Mouse (Mus musculus) common myeloid progenitor, adult 5-6 weeks (primary cell): ENCODE data around the gene Tmem151a. TPM values are rescaled to one million over a fixed set of nuclear protein-coding genes. Genes with fewer than 3 reads are reported as not detected.

ENCODE experiments used
- total RNA-seq: library from RNA; stranded (forward); fragments of 200-1000, 187-1606 nt; gene quantifications from 2 replicates; pipeline ENCODE4 v1.2.3, GENCODE M21; 2017

Gene Tmem151a
- total RNA-seq, 1 experiment from 2014 or later = not detected

Other genes starting within 250 kb of the Tmem151a start
- 37.3 and 61.4 TPM in 2 replicates for gene Ccs, start 246.2 kb downstream of the Tmem151a start, total RNA-seq
- gene Ccdc87, start 246.2 kb downstream of the Tmem151a start, total RNA-seq = not detected in 2 replicates
- gene Ctsf, start 230.4 kb downstream of the Tmem151a start, total RNA-seq = 4.7 and 11.5 TPM in 2 replicates
- 0.37 TPM in 1 of 2 replicates, not detected in the other for gene Actn3, start 207.6 kb downstream of the Tmem151a start, total RNA-seq
- 9.2 and 9.6 TPM in 2 replicates for gene Zdhhc24, start 206.9 kb downstream of the Tmem151a start, total RNA-seq
- gene Bbs1, start 178.9 kb downstream of the Tmem151a start, total RNA-seq = 3.8 and 4.8 TPM in 2 replicates
- 34.8 and 40.8 TPM in 2 replicates for gene Dpp3, start 157.2 kb downstream of the Tmem151a start, total RNA-seq
- 0.14 TPM in 1 of 2 replicates, not detected in the other for gene Peli3, start 142.4 kb downstream of the Tmem151a start, total RNA-seq
- 56.0 and 82.6 TPM in 2 replicates for gene Mrpl11, start 123.4 kb downstream of the Tmem151a start, total RNA-seq
- gene Npas4, start 95.2 kb downstream of the Tmem151a start, total RNA-seq = not detected in 2 replicates
- 2.3 and 4.3 TPM in 2 replicates for gene Slc29a2, start 61.7 kb downstream of the Tmem151a start, total RNA-seq
- gene B4gat1, start 46.7 kb downstream of the Tmem151a start, total RNA-seq = 9.2 TPM in 1 of 2 replicates, not detected in the other
- 5.8 TPM in 1 of 2 replicates, not detected in the other for gene AC124502.3, start 46.6 kb downstream of the Tmem151a start, total RNA-seq
- 27.8 and 28.5 TPM in 2 replicates for gene Brms1, start 44.2 kb downstream of the Tmem151a start, total RNA-seq
- 0.15 and 0.18 TPM in 2 replicates for gene Rin1, start 35.0 kb downstream of the Tmem151a start, total RNA-seq
- 0.41 and 0.49 TPM in 2 replicates for gene Cd248, start 17.5 kb downstream of the Tmem151a start, total RNA-seq
- gene Yif1a, start 3.0 kb upstream of the Tmem151a start, total RNA-seq = 15.2 and 19.3 TPM in 2 replicates
- gene Cnih2, start 13.0 kb upstream of the Tmem151a start, total RNA-seq = 0.46 TPM in 1 of 2 replicates, not detected in the other
- 62.3 and 67.7 TPM in 2 replicates for gene Rab1b, start 21.5 kb upstream of the Tmem151a start, total RNA-seq
- gene Klc2, start 33.0 kb upstream of the Tmem151a start, total RNA-seq = 4.8 and 5.2 TPM in 2 replicates
- gene Pacs1, start 187.6 kb upstream of the Tmem151a start, total RNA-seq = 9.7 and 20.6 TPM in 2 replicates
- gene Sf3b2, start 209.9 kb upstream of the Tmem151a start, total RNA-seq = 235 and 265 TPM in 2 replicates
- gene Gal3st3, start 212.8 kb upstream of the Tmem151a start, total RNA-seq = not detected in 2 replicates